Mouse (Mus musculus): ENCODE data around the gene Sertad4. TPM values are rescaled to one million over a fixed set of nuclear protein-coding genes. Genes with fewer than 3 reads are reported as not detected.
A peak's percentile ranks its signal among the peaks of the same experiment; 100 is the strongest.

Gene Sertad4
- polyA plus RNA-seq, 1 experiment from 2014 or later = 21.5 TPM

DNA sequence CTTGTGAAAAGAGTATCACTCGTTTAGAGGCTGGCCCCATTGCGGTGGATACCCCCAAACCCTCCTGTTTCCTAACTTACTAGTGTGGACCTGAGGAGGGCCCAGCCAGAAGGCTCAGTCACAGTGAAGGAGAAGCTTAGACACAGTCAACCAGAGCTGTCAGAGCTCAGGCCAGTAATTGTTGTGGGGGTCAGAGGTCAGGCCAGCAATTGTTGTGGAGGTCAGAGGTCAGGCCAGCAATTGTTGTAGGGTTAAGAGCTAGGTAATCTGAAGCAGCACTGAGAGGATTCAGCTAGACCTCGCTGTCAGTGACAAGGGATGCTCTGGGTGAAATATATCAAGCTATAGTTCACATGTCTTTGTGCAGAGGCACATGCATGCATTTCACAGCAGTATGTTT lies 8.3 kb downstream of the Sertad4 start:
- no peak overlapping the region for H3K4me2 ChIP-seq (replicated peaks; ENCODE audit: low read depth, low read length)
- no peak overlapping the region for H3K27ac ChIP-seq (ENCODE audit: low read length)
- no peak overlapping the region for H3K4me3 ChIP-seq (ENCODE audit: low read depth, low read length)
- H3K27me3 ChIP-seq (ENCODE audit: control insufficient read depth, insufficient read depth, low read length) = no peaks in the 10 kb centered on the region
- H3K36me3 ChIP-seq (ENCODE audit: control insufficient read depth, insufficient read depth, low read length) = peaks cover 52% of the 10 kb centered on the region
- no peak for ATAC-seq (ENCODE audit: insufficient number of reproducible peaks, insufficient read depth, low FRiP score, low read depth)
- WGBS = 81% methylated on average over 3 of the region's 3 CpGs
- no peaks in the 10 kb centered on the region for H3K9me3 ChIP-seq (ENCODE audit: control insufficient read depth, low read depth, low read length)
- H3K9ac ChIP-seq (replicated peaks; ENCODE audit: low read depth, low read length) = no peak overlapping the region
- H3K4me1 ChIP-seq (ENCODE audit: control insufficient read depth, insufficient read depth, low read length) = peaks cover 24% of the 10 kb centered on the region

DNA sequence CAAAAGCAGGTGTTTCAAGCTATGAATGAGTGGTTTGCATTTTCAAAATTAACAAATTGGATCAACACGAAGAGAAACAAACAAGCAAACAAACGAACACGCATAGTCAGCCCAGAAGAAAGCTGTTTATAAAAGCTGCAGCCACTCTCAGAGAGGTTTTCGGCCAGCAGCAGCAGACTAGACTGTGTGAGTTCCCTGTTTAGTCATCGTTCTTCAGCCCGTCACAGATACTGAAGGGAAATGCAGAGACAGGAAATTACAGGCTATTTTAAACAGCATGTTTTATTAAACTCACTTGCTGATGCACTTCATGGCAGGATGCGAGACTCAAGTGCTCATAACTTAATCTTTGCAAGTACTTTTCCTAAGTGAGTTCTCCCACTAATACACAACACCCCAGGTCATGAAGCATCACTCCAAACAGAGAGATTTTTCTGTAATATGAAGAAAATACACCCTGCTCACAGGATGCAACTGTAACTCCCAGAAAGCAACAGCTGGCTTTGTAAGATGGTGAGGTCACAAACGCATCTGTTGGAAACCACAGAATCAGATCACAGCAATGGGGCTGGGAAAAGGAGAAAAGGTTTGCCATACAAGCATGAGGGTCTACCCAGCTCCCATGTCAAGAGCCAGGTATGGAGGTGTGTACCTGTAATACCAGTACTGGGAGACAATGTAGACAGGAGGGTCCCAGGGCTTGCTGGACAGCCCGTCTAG lies 14.3 kb downstream of the Sertad4 start:
- WGBS = 52% methylated on average over 9 of the region's 9 CpGs
- Histone ChIP-seq H3K36me3 (ENCODE audit: control insufficient read depth, insufficient read depth, low read length) (peaks cover 17% of the 10 kb centered on the region), H3K4me3 (ENCODE audit: low read depth, low read length) (no peak overlapping the region), H3K4me2 (replicated peaks; ENCODE audit: low read depth, low read length) (no peak overlapping the region), H3K4me1 (ENCODE audit: control insufficient read depth, insufficient read depth, low read length) (0 out of 2 replicates have a peak, but pooled peaks cover 5% of the 10 kb centered on the region), H3K27me3 (ENCODE audit: control insufficient read depth, insufficient read depth, low read length) (no peaks in the 10 kb centered on the region), H3K27ac (ENCODE audit: low read length) (no peak overlapping the region), H3K9me3 (ENCODE audit: control insufficient read depth, low read depth, low read length) (no peaks in the 10 kb centered on the region), H3K9ac (replicated peaks; ENCODE audit: low read depth, low read length) (no peak overlapping the region)
- no peak for ATAC-seq (ENCODE audit: insufficient number of reproducible peaks, insufficient read depth, low FRiP score, low read depth)

- Histone ChIP-seq H3K9me3 (ENCODE audit: control insufficient read depth, low read depth, low read length) (no peaks in the 10 kb centered on the region), H3K9ac (replicated peaks; ENCODE audit: low read depth, low read length) (no peak overlapping the region), H3K27me3 (ENCODE audit: control insufficient read depth, insufficient read depth, low read length) (no peaks in the 10 kb centered on the region), H3K4me3 (ENCODE audit: low read depth, low read length) (no peak overlapping the region), H3K36me3 (ENCODE audit: control insufficient read depth, insufficient read depth, low read length) (peaks cover 13% of the 10 kb centered on the region), H3K27ac (ENCODE audit: low read length) (no peak overlapping the region), H3K4me2 (replicated peaks; ENCODE audit: low read depth, low read length) (no peak overlapping the region), H3K4me1 (ENCODE audit: control insufficient read depth, insufficient read depth, low read length) (0 out of 2 replicates have a peak, but pooled peaks cover 5% of the 10 kb centered on the region)
- no peak for ATAC-seq (ENCODE audit: insufficient number of reproducible peaks, insufficient read depth, low FRiP score, low read depth)
- 82% methylated on average over 2 of the region's 2 CpGs for WGBS
These were observed 14.9 kb downstream of the Sertad4 start for GRCm38 (mm10) chr1:192840655-192841054.

DNA sequence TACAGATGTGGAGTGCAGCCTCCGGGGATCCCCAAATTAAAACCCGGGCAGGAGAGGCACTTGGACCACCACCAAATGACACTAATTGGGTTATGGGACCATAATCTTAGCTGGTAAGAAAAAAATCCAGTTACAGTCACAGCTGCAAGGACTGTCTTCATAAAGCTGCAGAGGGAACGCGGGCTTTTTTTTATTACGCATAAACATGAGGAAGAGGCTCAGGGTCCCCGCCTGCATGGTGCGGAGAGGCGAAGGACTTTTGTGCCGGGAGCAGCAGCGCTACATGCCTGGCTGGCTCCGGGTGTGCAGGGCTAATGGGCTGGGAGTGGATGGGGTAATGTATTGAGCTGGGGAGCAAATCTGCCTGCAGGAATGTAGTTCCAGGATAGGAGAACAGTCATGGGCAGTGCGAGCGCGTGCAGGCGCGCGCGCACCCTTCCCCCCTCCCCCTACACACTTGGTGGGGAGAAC lies 20.3 kb downstream of the Sertad4 start:
- Histone ChIP-seq H3K27ac (ENCODE audit: low read length) (peak overlapping the region; percentile 83), H3K9me3 (ENCODE audit: control insufficient read depth, low read depth, low read length) (no peaks in the 10 kb centered on the region), H3K4me3 (ENCODE audit: low read depth, low read length) (peak overlapping the region; percentile 38), H3K36me3 (ENCODE audit: control insufficient read depth, insufficient read depth, low read length) (no peaks in the 10 kb centered on the region), H3K9ac (replicated peaks; ENCODE audit: low read depth, low read length) (peak overlapping the region; percentile 36), H3K4me2 (replicated peaks; ENCODE audit: low read depth, low read length) (peak overlapping the region; percentile 88), H3K4me1 (ENCODE audit: control insufficient read depth, insufficient read depth, low read length) (peaks cover 28% of the 10 kb centered on the region), H3K27me3 (ENCODE audit: control insufficient read depth, insufficient read depth, low read length) (no peaks in the 10 kb centered on the region)
- ATAC-seq (ENCODE audit: insufficient number of reproducible peaks, insufficient read depth, low FRiP score, low read depth) = peak; percentile 60; the same call in 1 of the 2 replicates
- WGBS = 3% methylated on average over 18 of the region's 18 CpGs

DNA sequence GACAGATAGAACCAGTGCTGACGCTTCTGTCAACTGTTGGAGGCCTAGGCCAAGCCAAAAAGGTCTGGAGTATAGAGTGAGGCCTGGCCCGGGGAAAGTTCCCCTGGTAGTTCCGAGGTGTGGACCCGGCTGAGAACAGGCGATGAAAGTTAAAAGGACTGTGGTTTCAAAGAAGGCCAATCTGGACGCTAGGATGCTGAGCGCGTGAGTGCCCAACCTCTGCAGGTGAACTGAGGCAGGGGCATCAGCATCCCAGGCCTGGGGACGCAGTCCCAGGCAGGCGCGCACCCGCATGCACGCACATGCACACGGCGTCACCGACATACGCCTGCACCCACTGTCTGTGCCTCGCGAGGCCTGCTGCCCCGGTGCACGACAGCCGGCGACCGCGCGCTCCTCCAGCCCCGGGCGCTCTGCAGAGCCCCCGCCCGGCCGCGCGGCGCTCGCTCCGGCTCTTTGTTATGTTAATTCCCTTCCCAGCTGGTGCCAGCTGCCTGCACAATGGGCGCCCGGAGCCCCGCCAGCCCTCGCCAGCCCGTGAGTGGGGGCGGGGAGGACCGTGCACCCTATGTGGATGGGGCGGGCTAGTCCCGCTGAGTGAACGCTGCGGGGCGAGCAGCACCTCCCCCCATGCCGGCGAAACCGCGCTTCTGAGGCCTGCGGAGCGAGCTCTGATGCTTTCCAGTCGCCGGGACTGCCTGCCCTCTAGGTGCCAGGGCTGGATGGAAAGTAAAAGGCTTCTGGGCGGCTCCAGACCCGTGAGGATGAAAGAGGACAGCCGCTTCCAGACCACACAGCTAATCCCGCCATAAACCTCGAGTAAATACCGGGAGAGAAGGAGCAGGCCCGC lies 21.0 kb downstream of the Sertad4 start:
- H3K4me2 ChIP-seq (replicated peaks; ENCODE audit: low read depth, low read length) = peak overlapping the region; percentile 88
- 2% methylated on average over 60 of the region's 63 CpGs for WGBS
- no peaks in the 10 kb centered on the region for H3K9me3 ChIP-seq (ENCODE audit: control insufficient read depth, low read depth, low read length)
- H3K4me3 ChIP-seq (ENCODE audit: low read depth, low read length) = peak overlapping the region; percentile 38
- H3K36me3 ChIP-seq (ENCODE audit: control insufficient read depth, insufficient read depth, low read length) = no peaks in the 10 kb centered on the region
- H3K27me3 ChIP-seq (ENCODE audit: control insufficient read depth, insufficient read depth, low read length) = no peaks in the 10 kb centered on the region
- peak overlapping the region; percentile 36 for H3K9ac ChIP-seq (replicated peaks; ENCODE audit: low read depth, low read length)
- ATAC-seq (ENCODE audit: insufficient number of reproducible peaks, insufficient read depth, low FRiP score, low read depth) = peak; percentile 74
- H3K4me1 ChIP-seq (ENCODE audit: control insufficient read depth, insufficient read depth, low read length) = peaks cover 28% of the 10 kb centered on the region
- H3K27ac ChIP-seq (ENCODE audit: low read length) = peak overlapping the region; percentile 83

DNA sequence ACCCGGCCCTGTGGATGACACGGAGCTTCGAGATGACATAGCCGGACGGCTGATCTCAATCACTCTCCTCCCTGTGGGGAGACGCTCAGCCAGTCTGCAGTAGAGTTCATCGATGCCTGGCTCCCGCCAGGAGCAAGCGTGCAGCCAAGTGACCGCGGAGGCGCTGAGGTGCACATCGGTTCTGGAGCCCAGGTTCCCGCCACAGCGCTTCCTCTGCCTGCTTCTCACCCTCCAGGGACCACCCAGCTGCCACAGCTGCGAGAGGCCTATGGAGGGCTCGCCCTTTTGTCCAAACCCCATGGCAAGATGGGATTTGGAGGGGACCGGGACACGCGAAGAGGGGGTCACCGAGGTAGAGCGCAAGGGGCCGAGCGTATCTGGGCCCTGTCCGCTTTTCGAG lies 22.0 kb downstream of the Sertad4 start:
- H3K4me2 ChIP-seq (replicated peaks; ENCODE audit: low read depth, low read length) = no peak overlapping the region
- WGBS = 34% methylated on average over 26 of the region's 26 CpGs
- H3K9me3 ChIP-seq (ENCODE audit: control insufficient read depth, low read depth, low read length) = no peaks in the 10 kb centered on the region
- H3K27ac ChIP-seq (ENCODE audit: low read length) = no peak overlapping the region
- H3K9ac ChIP-seq (replicated peaks; ENCODE audit: low read depth, low read length) = no peak overlapping the region
- no peak overlapping the region for H3K4me3 ChIP-seq (ENCODE audit: low read depth, low read length)
- no peaks in the 10 kb centered on the region for H3K36me3 ChIP-seq (ENCODE audit: control insufficient read depth, insufficient read depth, low read length)
- H3K4me1 ChIP-seq (ENCODE audit: control insufficient read depth, insufficient read depth, low read length) = peaks cover 28% of the 10 kb centered on the region
- ATAC-seq (ENCODE audit: insufficient number of reproducible peaks, insufficient read depth, low FRiP score, low read depth) = no peak
- no peaks in the 10 kb centered on the region for H3K27me3 ChIP-seq (ENCODE audit: control insufficient read depth, insufficient read depth, low read length)

GRCm38 (mm10) chr1:192833097-192833496 lies 22.5 kb downstream of the Sertad4 start:
- H3K27me3 ChIP-seq (ENCODE audit: control insufficient read depth, insufficient read depth, low read length) = no peaks in the 10 kb centered on the region
- no peak overlapping the region for H3K4me2 ChIP-seq (replicated peaks; ENCODE audit: low read depth, low read length)
- peaks cover 28% of the 10 kb centered on the region for H3K4me1 ChIP-seq (ENCODE audit: control insufficient read depth, insufficient read depth, low read length)
- no peaks in the 10 kb centered on the region for H3K36me3 ChIP-seq (ENCODE audit: control insufficient read depth, insufficient read depth, low read length)
- H3K9ac ChIP-seq (replicated peaks; ENCODE audit: low read depth, low read length) = no peak overlapping the region
- no peak overlapping the region for H3K27ac ChIP-seq (ENCODE audit: low read length)
- ATAC-seq (ENCODE audit: insufficient number of reproducible peaks, insufficient read depth, low FRiP score, low read depth) = no peak
- no peaks in the 10 kb centered on the region for H3K9me3 ChIP-seq (ENCODE audit: control insufficient read depth, low read depth, low read length)
- no peak overlapping the region for H3K4me3 ChIP-seq (ENCODE audit: low read depth, low read length)
- WGBS = 49% methylated on average over 4 of the region's 4 CpGs

DNA sequence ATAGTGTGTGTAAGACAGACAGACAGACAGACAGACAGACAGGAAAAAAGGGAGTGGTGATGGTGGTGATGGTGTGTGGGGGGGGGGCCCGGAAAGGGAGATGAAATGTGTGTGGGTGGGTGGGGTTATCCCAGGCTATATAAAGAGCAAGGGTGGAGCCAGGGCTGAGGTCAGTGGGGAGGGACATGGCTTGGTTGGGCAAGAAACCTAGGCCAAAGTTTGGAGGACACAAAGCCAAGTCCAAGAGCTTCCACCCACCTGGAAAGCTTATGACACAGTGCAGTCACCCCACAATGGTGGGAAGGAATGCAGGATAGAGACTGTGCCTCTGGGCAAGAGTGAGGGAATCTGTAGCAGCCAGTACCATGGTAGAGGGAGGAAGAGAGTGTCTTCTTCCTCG lies 23.2 kb downstream of the Sertad4 start:
- H3K36me3 ChIP-seq (ENCODE audit: control insufficient read depth, insufficient read depth, low read length) = no peaks in the 10 kb centered on the region
- ATAC-seq (ENCODE audit: insufficient number of reproducible peaks, insufficient read depth, low FRiP score, low read depth) = no peak
- H3K4me2 ChIP-seq (replicated peaks; ENCODE audit: low read depth, low read length) = no peak overlapping the region
- peaks cover 28% of the 10 kb centered on the region for H3K4me1 ChIP-seq (ENCODE audit: control insufficient read depth, insufficient read depth, low read length)
- H3K9me3 ChIP-seq (ENCODE audit: control insufficient read depth, low read depth, low read length) = no peaks in the 10 kb centered on the region
- no peak overlapping the region for H3K4me3 ChIP-seq (ENCODE audit: low read depth, low read length)
- WGBS = 57% methylated on average over 2 of the region's 2 CpGs
- no peak overlapping the region for H3K27ac ChIP-seq (ENCODE audit: low read length)
- H3K27me3 ChIP-seq (ENCODE audit: control insufficient read depth, insufficient read depth, low read length) = no peaks in the 10 kb centered on the region
- H3K9ac ChIP-seq (replicated peaks; ENCODE audit: low read depth, low read length) = no peak overlapping the region
